Mouse (Mus musculus) adrenal gland, postnatal 10 days (tissue): Measurements from ENCODE around the gene Nrg3. TPM values are rescaled to one million over a fixed set of nuclear protein-coding genes. Genes with fewer than 3 reads are reported as not detected.

Experiments
- DNase-seq: peaks from one replicate; pipeline ENCODE4 v3.0.0; 2021; ENCODE audit warnings: mixed read lengths
- long read RNA-seq, 2 experiments: library from polyadenylated mRNA; stranded (forward); transcript quantifications; one replicate each; pipeline ENCODE4 v2.0.0; 2021
- total RNA-seq, 2 experiments: library from RNA; stranded (reverse); gene quantifications; 2 replicates each; pipeline ENCODE4 v1.2.3; 2021

The Nrg3 gene
- total RNA-seq = 1 to 10 TPM; 3.1 to 4.3 TPM
- long read RNA-seq, experiment 1, partial matches to known transcripts = 0 of 2 reads
- long read RNA-seq, experiment 1, other reads (novel, unspliced or antisense) = 2 of 2 reads
- long read RNA-seq, experiment 2, partial matches to known transcripts = 0 of 1 reads
- long read RNA-seq, experiment 2, other reads (novel, unspliced or antisense) = 1 of 1 reads

GRCm38 (mm10) chr14:39472790-39473761 lies at the start of gene Nrg3:
Nrg3 (minus strand) TSS chr14:39473088.
- peak; percentile 32 for DNase-seq

GRCm38 (mm10) chr14:39508956-39509355 lies 36.1 kb upstream of the Nrg3 start:
- no peak for DNase-seq

GRCm38 (mm10) chr14:39473771-39474211 lies 903 bp upstream of the Nrg3 start:
- peak; percentile 6 for DNase-seq

GRCm38 (mm10) chr14:39472146-39472751 lies 639 bp downstream of the Nrg3 start:
- DNase-seq = peak; percentile 2

DNA sequence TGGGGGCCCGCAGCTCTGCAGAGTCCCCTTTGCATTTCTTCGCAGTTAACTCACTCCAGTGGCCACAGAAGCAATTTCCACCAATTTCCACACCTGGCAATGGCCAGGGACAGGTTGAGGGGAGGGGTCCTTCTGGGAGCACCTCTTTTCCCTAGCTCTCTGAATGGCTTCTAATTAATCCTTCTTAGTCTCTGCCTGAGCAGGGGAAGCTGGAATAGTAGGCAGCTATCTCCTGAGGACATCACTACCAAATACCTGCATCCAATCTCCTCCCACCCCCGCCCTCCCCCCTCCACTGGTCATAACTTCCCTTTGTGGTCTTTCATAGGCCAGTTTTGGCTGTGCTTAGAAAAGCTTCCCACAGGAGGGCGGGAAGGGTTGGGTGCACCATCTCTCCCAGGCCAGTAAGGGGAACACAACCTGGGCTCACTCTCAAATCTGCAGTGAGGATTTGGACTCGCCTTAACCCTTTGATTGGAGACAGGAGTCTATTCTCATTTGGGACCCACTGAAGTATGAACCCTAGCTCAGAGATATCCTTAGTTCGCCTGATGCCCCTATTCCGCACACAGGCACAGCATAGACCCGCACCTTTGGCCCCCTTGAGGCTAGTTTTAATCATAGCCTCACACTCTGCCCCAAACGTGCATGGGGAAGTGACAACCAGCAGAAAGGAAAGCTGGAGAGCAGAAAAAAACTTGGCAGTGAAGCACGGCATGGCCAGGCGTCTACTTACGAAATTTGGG lies 1.5 kb downstream of the Nrg3 start:
- peak; percentile 1 for DNase-seq

GRCm38 (mm10) chr14:39445501-39445900 lies 27.4 kb downstream of the Nrg3 start:
- no peak for DNase-seq

- DNase-seq = no peak
Observed at GRCm38 (mm10) chr14:39428503-39428902, 44.4 kb downstream of the Nrg3 start.

DNA sequence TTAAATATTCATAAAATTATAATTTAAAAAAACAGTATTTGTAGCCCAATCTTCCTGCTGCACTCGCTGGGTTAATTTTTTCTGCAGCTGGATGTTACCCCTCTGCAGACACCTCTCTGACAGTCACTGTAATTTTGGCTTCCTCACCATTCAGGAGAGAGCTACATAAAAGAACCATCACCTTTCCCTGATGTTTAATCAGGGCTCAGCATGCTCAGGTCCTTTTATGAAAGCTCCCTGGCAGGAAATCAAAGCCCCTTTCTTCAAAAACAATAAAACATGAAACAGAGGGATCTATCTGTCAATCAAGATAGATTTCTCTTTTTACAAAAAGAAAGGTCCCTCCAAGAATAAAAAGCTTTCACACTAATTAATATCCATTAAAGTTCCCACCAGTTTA lies 51.0 kb downstream of the Nrg3 start:
- DNase-seq = no peak

DNA sequence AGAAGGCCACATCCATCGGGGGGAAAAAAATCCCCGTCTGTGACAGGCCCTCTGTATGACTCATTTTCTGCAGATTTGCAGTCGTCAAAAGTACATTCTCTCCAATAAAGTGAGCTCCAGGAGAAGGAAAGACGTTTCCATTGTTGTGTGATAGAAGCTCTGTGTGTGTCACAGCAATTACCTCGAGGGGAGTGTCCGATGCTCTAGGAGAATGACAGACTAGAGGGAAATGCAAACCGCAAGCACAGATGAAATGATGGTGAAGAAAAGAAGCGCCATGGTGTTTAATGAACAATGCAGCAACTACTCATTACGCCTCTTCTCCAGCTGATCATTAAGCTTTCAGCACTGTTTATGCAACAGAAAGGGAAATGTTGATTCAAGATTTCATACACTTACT lies 59.6 kb downstream of the Nrg3 start:
- no peak for DNase-seq

DNA sequence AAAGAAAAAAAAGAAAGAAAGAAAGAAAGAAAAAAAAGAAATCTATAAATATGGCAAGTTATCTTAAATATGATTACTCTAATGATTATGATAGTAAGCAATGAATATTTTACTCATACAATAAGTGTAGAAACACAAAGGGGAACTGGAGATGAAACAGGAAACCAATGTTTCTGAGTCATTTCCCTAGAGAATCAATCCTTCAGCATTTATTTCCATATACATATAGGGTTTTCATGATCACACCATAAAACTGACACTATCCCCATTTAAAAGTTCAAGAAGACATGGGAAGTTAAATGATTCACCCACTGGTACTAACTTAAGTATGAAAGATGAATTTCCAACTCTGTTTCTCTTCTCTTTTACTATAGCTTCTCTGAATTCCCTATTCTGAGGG lies 86.0 kb downstream of the Nrg3 start:
- DNase-seq = no peak

DNA sequence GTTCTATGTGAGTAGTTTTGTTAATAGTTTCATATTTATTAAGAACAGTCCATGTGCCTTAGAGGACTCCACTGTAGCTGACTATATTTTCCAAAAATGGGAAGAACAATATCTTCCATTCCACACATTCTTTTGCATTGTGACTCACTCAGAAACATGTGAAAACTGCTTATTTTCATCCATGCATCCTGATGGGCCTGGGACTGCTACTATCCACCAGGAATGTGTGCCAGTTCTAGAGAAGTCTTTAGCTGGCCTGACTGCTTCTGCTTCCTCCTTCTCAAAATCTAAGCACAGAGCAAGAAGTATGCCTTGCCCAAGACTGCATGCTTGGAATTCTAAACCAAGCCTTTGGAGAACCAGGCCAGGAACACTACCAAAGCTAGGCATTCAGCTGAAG lies 91.6 kb downstream of the Nrg3 start:
- DNase-seq = no peak

GRCm38 (mm10) chr14:39373220-39373619 lies 99.7 kb downstream of the Nrg3 start:
- DNase-seq = no peak

- no peak for DNase-seq
Observed at GRCm38 (mm10) chr14:39356251-39356650, 116.6 kb downstream of the Nrg3 start.

- DNase-seq = no peak
Observed at GRCm38 (mm10) chr14:39351979-39352737, 120.7 kb downstream of the Nrg3 start.

DNA sequence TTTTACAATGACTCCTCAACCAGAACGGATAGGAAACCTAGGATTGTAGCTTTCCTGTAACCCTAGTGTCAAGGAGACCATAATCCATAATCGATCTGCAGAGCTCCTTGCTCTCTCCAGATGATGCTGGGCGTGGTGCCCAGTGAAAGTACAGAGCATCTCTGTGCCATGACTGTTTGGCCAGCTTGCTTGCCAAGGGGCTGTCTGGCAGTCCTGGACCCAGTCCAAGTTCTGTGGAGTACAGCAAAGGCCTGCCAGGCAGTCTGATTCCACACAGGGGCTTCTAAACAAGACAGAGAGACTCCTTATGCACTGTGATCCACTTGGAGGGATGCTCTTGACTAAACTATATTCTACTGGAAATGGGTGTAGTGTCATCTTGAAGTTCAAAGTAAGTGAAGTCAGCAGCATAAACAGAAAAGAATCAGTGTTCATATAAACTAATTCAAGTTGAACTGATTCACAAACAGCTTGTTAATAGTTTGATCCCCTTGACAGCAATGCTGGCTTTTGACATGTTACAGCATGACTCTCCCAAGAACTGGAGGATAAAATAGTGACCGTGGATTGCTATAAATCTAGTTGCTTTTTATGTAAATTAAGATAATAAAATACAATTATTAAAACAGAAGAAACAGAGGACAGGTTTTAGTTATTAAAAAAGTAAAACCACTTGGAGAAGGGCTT lies 155.3 kb downstream of the Nrg3 start:
- peak; percentile 28 for DNase-seq

GRCm38 (mm10) chr14:39314111-39314510 lies 158.8 kb downstream of the Nrg3 start:
- no peak for DNase-seq

- DNase-seq = no peak
Observed at GRCm38 (mm10) chr14:39265121-39265520, 207.8 kb downstream of the Nrg3 start.

DNA sequence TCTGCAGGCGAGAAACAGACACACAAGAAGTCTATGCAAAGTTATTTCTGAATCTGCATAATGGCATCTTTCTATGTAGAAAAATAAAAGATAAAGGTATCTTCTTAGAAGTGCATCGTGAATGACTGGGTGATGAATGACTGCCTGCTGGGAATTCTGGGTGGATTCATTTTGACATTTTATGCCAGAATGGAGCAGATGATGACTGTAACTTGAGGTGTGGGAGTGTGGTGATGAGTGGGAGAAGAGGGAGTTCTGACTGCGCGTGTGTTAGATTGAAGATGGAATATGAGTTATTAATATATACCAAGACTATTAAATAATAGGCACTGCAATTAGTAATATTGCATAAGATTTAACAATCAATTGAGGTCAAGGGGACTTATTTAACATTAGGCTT lies 208.5 kb downstream of the Nrg3 start:
- DNase-seq = no peak

DNA sequence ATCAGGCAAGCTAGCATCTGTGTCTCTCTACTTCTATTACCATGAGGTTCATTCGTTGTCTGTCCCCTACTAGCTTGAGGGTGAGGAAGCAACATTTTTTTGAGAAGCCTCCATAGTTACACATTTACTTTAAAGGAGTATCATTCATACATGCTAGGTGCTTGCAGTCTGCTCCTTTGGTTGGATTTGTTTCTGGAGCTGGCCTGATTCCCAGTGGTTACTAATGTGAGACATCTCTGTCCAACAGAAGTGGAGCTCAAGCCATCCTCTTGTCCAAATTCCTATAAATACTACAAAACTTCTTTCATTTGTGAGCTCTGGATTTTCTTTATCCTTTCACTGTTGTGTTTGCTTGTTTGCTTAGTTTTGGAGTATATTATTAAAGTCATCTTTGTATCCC lies 211.9 kb downstream of the Nrg3 start:
- DNase-seq = no peak

DNA sequence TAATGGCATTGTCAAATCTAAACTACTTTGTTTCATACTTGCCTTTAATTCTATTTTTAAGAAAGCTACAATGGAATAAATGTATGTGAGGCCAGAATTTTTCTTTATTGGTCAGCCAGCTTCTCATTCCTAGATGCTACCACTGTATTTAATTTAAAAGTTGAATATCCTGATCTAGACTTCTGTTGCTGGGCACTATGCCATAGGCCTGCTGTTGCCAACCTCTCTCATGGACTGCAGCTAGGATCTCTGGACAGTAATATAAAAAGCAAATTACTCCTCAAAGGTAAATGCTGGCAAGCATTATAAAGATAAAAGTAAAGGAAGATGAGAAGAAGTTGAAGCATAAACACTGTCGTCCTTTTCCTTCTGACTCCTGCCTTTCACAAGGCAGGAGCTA lies 217.5 kb downstream of the Nrg3 start:
- DNase-seq = no peak

DNA sequence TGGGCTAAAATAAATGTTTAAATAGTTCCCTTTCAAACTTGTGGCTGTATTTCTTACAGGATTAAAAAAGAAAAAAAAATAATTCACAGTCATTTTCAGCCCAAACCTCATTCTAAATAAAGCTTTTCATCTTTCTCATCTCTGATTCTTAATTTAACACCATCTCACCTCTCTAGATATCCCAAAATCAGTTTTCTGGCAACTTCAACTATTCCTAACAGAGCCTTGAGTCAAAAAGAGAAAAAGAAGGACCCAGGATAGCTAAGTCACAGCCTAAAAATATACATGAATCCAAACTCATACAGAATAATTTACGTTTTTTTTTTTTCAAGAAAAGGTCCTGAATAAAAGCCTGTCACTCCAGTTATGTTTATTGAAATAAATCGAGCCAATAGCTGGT lies 232.6 kb downstream of the Nrg3 start:
- no peak for DNase-seq
